Mouse (Mus musculus): ENCODE results near the gene Creld2.
A peak's percentile ranks its signal among the peaks of the same experiment; 100 is the strongest.

DNA sequence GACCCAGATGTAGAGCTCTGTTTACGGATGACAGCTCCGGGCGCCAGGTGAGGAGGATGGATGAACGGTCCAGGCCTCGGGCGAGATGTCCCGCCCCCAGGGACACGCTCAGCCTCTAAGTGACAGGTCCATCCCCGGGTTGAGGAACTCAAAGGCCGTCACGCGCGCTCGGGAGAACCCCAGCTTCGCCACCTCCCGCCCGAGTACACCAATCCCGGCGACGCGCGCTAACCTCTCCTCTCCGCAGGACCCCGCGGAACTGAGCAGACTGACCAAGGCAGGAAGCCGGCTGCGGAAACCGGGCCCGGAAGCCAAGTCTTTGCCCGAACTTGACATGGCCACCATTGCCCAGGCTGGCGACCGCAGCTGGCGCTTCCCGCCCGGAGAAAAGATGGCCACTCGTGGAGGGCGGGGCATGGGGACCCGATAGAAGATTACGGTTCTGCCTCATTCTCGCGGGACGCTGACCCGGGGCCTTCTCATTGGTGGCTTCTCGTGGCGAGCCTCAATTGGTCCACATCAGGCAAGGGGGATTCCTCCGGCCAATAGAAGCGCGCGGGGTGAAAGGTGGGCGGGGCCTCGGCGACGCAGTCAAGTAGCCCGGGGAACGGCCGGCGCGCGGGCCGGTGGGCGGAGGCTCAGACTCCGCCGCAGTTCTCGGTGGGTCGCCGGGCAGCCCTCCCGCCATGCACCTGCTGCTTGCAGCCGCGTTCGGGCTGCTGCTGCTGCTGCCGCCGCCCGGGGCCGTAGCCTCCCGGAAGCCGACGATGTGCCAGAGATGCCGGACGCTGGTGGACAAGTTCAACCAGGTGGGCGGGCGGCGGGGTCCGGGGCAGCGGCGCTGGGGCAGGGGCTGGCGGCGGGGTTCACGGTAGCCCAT is at the start of gene Creld2, which contains the start of gene Alg12:
- no peak for TF ChIP-seq CTCF (conservative IDR thresholded peaks at IDR 0.05; ENCODE audit: low read length)
- TF ChIP-seq POU5F1 (IDR thresholded peaks at IDR 0.05; ENCODE audit: borderline replicate concordance, low read length) = no peak
- TF ChIP-seq NANOG (IDR thresholded peaks at IDR 0.05; ENCODE audit: borderline replicate concordance, low read length) = 0 out of 2 replicates have a peak, but pooled peaks have one; percentile 24
